Mouse (Mus musculus) right cerebral cortex, postnatal 4 days (tissue): ENCODE results near the gene Gm28035.

ENCODE experiments used
- DNase-seq: peaks from one replicate; pipeline ENCODE4 v3.0.0-alpha.2; 2022

Gene Gm28035

DNA sequence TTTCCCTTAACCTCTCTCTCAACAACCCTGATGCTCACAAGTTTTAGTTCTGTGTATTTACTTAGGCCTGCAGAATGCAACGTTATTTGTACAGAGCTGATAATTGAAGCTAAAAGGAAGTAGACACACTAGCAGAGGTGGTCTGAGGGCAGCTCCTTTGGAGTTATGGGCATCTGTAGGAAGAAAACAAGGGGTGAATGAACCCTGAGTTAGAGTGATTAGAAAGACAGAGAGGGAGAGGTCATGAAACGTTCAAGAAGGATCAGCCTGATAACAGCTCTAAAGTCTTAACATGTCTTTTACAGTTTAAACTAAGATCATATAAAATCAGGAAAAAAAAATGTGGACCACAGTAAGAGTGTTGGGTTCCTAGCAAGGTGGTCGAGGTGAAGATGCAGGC lies 69.0 kb downstream of the Gm28035 start:
- no peak for DNase-seq

DNA sequence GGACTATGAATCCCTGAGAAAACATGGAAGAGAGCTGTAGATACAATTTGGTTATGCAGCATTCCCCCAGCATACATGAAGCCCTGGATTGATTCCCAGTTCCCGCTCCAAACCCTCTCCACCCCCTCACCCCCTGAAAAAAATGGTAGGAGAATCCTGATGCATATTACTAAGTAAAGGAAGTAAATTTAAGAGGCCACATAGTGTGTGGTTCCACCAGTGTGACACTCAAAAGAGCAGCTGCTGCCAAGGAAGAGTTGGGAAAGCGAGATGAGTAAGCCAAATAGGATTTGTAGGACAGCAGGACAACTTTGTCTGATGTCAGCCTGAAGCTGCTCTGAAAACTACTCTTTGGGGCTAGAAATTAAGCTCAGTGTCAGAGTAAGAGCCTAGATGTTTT lies 71.1 kb downstream of the Gm28035 start:
- no peak for DNase-seq

DNA sequence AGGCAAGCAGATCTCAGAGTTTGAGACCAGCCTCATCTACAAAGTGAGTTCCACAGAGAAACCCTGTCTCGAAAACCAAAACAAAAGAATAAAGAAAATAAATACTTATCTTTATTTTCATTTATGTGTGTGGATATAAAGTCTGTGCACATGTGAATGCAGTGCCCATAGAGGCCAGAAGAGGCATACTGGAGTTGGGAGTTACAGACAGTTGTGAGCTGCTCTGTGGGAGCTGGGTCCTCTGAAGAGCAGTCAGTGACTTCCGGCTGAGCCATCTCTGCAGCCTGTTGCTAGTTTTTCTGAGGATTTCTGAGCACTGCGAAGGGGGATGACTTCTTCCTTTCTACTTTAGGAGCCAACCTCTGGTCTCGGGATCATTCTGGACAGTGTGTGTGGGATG lies 75.8 kb downstream of the Gm28035 start:
- no peak for DNase-seq

DNA sequence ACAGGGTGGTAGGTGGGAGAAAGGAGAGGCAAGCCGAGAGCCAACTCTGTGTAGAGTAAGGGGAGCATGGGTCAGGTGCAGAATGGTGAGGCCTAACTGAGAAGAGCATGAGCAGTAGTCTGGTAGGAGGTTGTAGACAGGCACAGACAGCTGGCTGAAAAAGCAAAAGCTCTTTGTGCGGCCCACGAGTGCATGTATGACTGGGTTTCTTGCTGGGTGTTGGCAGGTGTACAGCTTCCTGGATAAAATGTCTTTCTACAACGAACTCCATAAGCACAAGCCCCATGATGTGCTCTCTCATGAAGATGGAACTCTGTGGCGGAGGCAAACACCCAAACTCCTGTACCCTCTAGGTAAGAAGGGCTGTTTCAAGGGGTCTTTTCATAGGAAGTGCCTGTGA lies 76.6 kb downstream of the Gm28035 start:
- no peak for DNase-seq

DNA sequence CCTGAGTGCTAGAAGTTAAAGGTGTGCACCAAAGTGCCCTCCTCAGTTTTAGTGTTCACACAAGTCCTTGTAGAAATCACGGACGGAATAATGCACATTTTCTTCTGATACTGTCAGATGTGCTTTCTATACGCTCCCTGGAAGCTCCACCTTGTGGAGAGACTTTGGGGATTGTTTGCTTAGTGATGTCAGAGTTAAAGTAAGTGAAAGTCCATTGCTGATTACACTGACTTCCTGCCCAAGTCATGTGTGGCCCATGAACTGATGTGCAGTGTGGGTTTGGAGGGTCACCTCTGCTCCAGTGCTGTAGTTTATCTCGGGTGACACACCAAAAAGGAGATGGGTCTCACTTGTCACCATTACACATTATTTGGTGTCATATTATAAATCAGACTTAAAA lies 78.9 kb downstream of the Gm28035 start:
- DNase-seq, result no peak

DNA sequence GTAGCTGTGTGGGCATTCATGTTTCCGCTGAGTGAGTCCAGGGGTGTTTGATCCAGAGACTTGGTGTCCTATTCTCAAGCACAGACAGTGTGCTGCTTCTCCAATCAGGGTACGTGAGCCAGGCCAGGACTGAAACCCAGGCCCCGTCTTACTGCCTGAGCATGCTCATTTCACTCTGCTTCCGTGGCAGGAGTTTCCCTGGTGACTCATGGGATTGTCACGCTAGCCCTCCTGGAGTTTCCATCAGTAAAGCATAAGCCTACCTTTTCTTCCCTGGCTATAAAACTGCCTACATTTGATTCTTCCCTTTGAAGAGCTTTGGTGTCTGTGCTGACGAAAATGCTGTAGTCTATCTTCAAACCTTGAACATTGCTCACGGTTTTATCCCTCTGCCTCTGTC lies 82.7 kb downstream of the Gm28035 start:
- no peak for DNase-seq

DNA sequence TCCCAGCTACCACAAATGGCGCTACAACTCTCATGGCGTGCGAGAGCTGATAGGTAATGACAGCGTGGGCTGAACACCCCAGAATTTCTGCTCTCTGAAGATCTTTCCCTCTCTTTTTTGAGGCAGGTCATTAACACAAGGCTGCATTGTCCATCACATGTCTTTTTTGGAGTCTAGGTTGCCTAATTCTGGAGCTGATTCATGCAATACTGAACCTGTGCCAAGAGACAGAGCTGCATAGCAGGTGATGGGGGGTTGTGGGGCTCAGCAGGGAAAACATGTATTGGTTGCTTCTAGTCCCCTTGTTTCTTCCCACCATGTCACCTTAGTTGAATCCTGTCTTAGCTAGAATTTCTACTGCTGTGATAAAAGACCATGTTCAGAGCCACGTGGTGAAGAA lies 84.9 kb downstream of the Gm28035 start:
- DNase-seq, result no peak

DNA sequence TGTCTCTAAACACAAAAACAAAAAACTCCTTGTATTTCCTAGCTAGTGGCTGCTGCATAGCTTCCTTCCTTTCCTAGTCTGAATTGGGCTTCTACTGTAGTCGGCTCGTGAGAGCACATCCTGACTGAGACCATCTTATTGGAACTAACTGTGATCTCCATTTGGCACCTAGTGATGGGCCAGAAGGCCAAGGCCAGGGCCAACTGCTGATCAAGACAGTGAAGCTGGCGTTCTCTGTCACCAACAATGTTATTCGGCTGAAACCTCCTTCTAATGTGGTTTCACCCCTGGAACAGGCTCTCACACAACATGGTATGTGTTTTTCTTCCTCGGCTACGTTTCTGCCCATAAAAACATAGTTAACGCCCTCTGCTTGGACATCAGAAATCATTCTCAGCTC lies 86.9 kb downstream of the Gm28035 start:
- DNase-seq, result no peak

DNA sequence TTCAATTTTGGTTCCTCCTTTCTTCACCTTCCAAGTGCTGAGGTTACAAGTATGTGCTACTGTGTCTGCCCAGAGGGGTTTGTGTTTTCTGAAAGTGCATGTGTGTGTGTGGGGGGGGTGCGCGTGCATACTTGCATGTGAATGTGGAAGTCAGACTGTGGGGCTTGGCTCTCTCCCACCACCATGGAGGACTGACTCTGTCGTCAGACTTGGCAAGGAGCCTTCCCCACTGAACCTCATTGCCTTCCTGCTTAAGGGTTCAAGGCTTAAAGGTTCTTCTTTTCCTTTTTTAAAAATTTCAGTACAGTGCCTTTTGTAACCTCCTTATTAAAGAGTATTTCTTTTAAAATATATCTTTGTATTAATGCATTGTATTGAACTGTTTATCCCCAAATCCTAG lies 88.4 kb downstream of the Gm28035 start:
- no peak for DNase-seq
